ENCODE assay signal across 20 mouse cellular contexts in the genomic region with DNA sequence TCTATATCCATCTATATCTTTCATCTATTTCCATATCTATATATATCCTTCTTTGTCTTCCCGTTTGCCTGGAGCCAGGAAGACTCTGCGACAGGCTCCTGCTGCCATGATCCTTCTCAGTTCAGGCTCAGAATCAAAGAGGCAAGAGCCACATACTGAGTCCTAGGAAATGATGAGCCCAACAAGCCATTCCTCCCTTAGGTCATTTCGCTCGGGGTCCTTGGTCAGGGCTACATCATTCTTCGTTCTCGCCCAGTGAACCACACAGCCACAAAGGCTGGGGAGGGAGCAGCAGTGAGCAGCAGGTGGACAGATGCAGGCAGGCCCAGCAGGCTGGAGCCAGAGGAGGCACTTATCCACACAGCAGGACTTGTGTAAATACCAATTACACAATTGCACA. TPM values are rescaled to one million over a fixed set of nuclear protein-coding genes. Genes with fewer than 3 reads are reported as not detected.
"Had no signal": no experiment of that assay in that cellular context is flagged by ENCODE, and none has a peak within 500 bp of the region (broad histone marks: within the 10 kb centered on the region; RNA-seq: fewer than 3 reads in every experiment).

No protein-coding gene starts in this region.

- H3K36me3 ChIP-seq: midbrain, embryonic 10.5 days; midbrain, embryonic 12.5 days; neural tube, embryonic 13.5 days; neural tube, embryonic 15.5 days had no signal

- H3K27me3 ChIP-seq: midbrain, embryonic 12.5 days; neural tube, embryonic 13.5 days; neural tube, embryonic 15.5 days had no signal

- ATAC-seq: midbrain, embryonic 16.5 days had no signal

- H3K27ac ChIP-seq: liver, embryonic 14.5 days; midbrain, embryonic 10.5 days; midbrain, embryonic 12.5 days; neural tube, embryonic 13.5 days; neural tube, embryonic 15.5 days had no signal

- H3K4me2 ChIP-seq: lung, embryonic 14.5 days; midbrain, embryonic 12.5 days; neural tube, embryonic 13.5 days; neural tube, embryonic 15.5 days had no signal

- H3K9ac ChIP-seq: liver, embryonic 14.5 days; lung, embryonic 14.5 days; midbrain, embryonic 12.5 days; neural tube, embryonic 13.5 days; neural tube, embryonic 15.5 days had no signal

- H3K9me3 ChIP-seq: midbrain, embryonic 10.5 days; midbrain, embryonic 12.5 days; neural tube, embryonic 13.5 days; neural tube, embryonic 15.5 days had no signal

- H3K4me3 ChIP-seq: midbrain, embryonic 10.5 days; midbrain, embryonic 12.5 days; myocyte; neural tube, embryonic 13.5 days; neural tube, embryonic 15.5 days had no signal

- DNase-seq: lung, embryonic 14.5 days; midbrain, embryonic 14.5 days; retina, postnatal 1 day; right cerebral cortex, adult 18-20 months; right cerebral cortex, postnatal 25 days; right cerebral cortex, postnatal 4 days; spleen, adult 18-20 months; thymus, adult 18-20 months; thymus, postnatal 14 days; thymus, postnatal 36 days had no signal

RNA-seq across cellular contexts. Expression of a gene that starts 21.6 kb away (rescaled TPM):
- total RNA-seq: megakaryocyte, adult 5-6 weeks; megakaryocyte-erythroid progenitor cell, adult 5-6 weeks had no signal

RNA-seq across cellular contexts. Expression of a gene that starts 38.0 kb away (rescaled TPM):
- total RNA-seq: megakaryocyte, adult 5-6 weeks; megakaryocyte-erythroid progenitor cell, adult 5-6 weeks had no signal
- polyA plus RNA-seq: myocyte; small intestine, adult 2 months had no signal
